Mouse (Mus musculus) gastrocnemius, postnatal 14 days (tissue): ENCODE measurements around the gene Phf21a. TPM values are rescaled to one million over a fixed set of nuclear protein-coding genes. Genes with fewer than 3 reads are reported as not detected.
"Not testable (repeated sequence)": the region's sequence is repeated elsewhere in the genome, so short reads cannot be mapped to it uniquely, and the experiment has no call there.

Experiments
- DNase-seq: peaks from one replicate; pipeline ENCODE4 v3.0.0; 2021; ENCODE audit warnings: mixed read lengths
- intact Hi-C: fragments of 180-260 bp; cut with DNase I; formaldehyde crosslinking; loops from one replicate; pipeline ENCODE4 v1.15.1; 2025; ENCODE audit warnings: low total_unique reads
- total RNA-seq, 2 experiments: library from RNA; stranded (reverse); gene quantifications; 2 replicates each; pipeline ENCODE4 v1.2.3; 2021

The Phf21a gene
- total RNA-seq, 2 experiments from 2014 or later = 19.5 to 21.2 TPM

GRCm38 (mm10) chr2:92069630-92070029 lies 23.3 kb upstream of the Phf21a start:
- no peak for DNase-seq
- intact Hi-C loops = no loop called here

GRCm38 (mm10) chr2:92071143-92071542 lies 21.8 kb upstream of the Phf21a start:
- intact Hi-C loops = no loop called here
- DNase-seq = no peak

- intact Hi-C loops = no loop called here
- DNase-seq = no peak
Measured at GRCm38 (mm10) chr2:92076086-92076692, 16.7 kb upstream of the Phf21a start.

GRCm38 (mm10) chr2:92082196-92082595 lies 10.7 kb upstream of the Phf21a start:
- intact Hi-C loops = no loop called here
- no peak for DNase-seq

GRCm38 (mm10) chr2:92085721-92086120 lies 7.2 kb upstream of the Phf21a start:
- intact Hi-C loops = no loop called here
- no peak for DNase-seq

GRCm38 (mm10) chr2:92087065-92087464 lies 5.9 kb upstream of the Phf21a start:
- intact Hi-C loops = no loop called here
- DNase-seq = no peak

GRCm38 (mm10) chr2:92089782-92090181 lies 3.1 kb upstream of the Phf21a start:
- intact Hi-C loops = no loop called here
- no peak for DNase-seq

- intact Hi-C loops = not testable (repeated sequence)
Measured at GRCm38 (mm10) chr2:92093503-92093902, 586 bp downstream of the Phf21a start.

GRCm38 (mm10) chr2:92094078-92094477 lies 1.2 kb downstream of the Phf21a start:
- DNase-seq = no peak
- intact Hi-C loops = no loop called here

More at GRCm38 (mm10) chr2:92093503-92093902, 586 bp downstream of the Phf21a start:
- not testable (repeated sequence) for DNase-seq

- no peak for DNase-seq
- intact Hi-C loops = no loop called here
Measured at GRCm38 (mm10) chr2:92100768-92101167, 7.9 kb downstream of the Phf21a start.

- DNase-seq = no peak
- intact Hi-C loops = no loop called here
Measured at GRCm38 (mm10) chr2:92124523-92124922, 31.6 kb downstream of the Phf21a start.

GRCm38 (mm10) chr2:92125330-92125729 lies 32.4 kb downstream of the Phf21a start:
- intact Hi-C loops = no loop called here
- DNase-seq = no peak

- no peak for DNase-seq
- intact Hi-C loops = no loop called here
Measured at GRCm38 (mm10) chr2:92130071-92130470, 37.2 kb downstream of the Phf21a start.

GRCm38 (mm10) chr2:92138736-92139135 lies 45.8 kb downstream of the Phf21a start:
- intact Hi-C loops = no loop called here
- no peak for DNase-seq

- DNase-seq = no peak
- intact Hi-C loops = no loop called here
Measured at GRCm38 (mm10) chr2:92139365-92139764, 46.4 kb downstream of the Phf21a start.

- DNase-seq = no peak
- intact Hi-C loops = no loop called here
Measured at GRCm38 (mm10) chr2:92140383-92140782, 47.5 kb downstream of the Phf21a start.

- intact Hi-C loops = no loop called here
- no peak for DNase-seq
Measured at GRCm38 (mm10) chr2:92141073-92141472, 48.2 kb downstream of the Phf21a start.

- intact Hi-C loops = no loop called here
- DNase-seq = no peak
Measured at GRCm38 (mm10) chr2:92143932-92144331, 51.0 kb downstream of the Phf21a start.

GRCm38 (mm10) chr2:92147925-92148750 lies 55.2 kb downstream of the Phf21a start:
- DNase-seq, intact Hi-C loops: not testable (repeated sequence)

- DNase-seq = no peak
- intact Hi-C loops = no loop called here
Measured at GRCm38 (mm10) chr2:92164291-92164690, 71.4 kb downstream of the Phf21a start.

GRCm38 (mm10) chr2:92166950-92167349 lies 74.0 kb downstream of the Phf21a start:
- intact Hi-C loops = no loop called here
- DNase-seq = no peak
